Mouse (Mus musculus): ENCODE data around the gene Cxcr4. TPM values are rescaled to one million over a fixed set of nuclear protein-coding genes. Genes with fewer than 3 reads are reported as not detected.

The Cxcr4 gene
- polyA plus RNA-seq, 1 experiment: 1,143 TPM

GRCm38 (mm10) chr1:128539555-128539954 lies 52.5 kb downstream of the Cxcr4 start:
- Histone ChIP-seq H3K4me1 (replicated peaks; ENCODE audit: control insufficient read depth, insufficient read depth, low read length) (peaks cover 17% of the 10 kb centered on the region), H3K27ac (ENCODE audit: control insufficient read depth, insufficient read depth, low read length) (no peak overlapping the region), H3K36me3 (ENCODE audit: control insufficient read depth, insufficient read depth, low read length) (no peaks in the 10 kb centered on the region), H3K4me3 (ENCODE audit: control insufficient read depth, insufficient read depth, low read length) (no peak overlapping the region), H3K27me3 (ENCODE audit: control insufficient read depth, insufficient read depth, low read length) (no peaks in the 10 kb centered on the region)
- 90% methylated on average over 10 of the region's 10 CpGs for WGBS
- TF ChIP-seq CTCF (IDR thresholded peaks at IDR 0.05; ENCODE audit: borderline replicate concordance, control insufficient read depth, extremely low read depth, insufficient read depth, low read length, poor library complexity): no peak
- TF ChIP-seq POLR2A (IDR thresholded peaks at IDR 0.05; ENCODE audit: control insufficient read depth, extremely low read depth, insufficient read depth, low read length, poor library complexity): no peak
- no peak for DNase-seq

Other genes with a start within 250 kb of the Cxcr4 start
- 76.2 and 96.6 TPM in 2 replicates for gene Mcm6, start 232.6 kb downstream of the Cxcr4 start, polyA plus RNA-seq (2012; rRNA removed)
- gene Dars, start 174.9 kb downstream of the Cxcr4 start, polyA plus RNA-seq (2012; rRNA removed): 16.3 and 17.6 TPM in 2 replicates

Data from thymus, adult 2 months (tissue).